Mouse (Mus musculus) v-Abl transformed pro-B cells (cell line): Measurements from ENCODE around the gene Gm17364.
"Not testable (repeated sequence)": the region's sequence is repeated elsewhere in the genome, so short reads cannot be mapped to it uniquely, and the experiment has no call there.

ENCODE experiments used
- in situ Hi-C, 2 experiments: fragments of 400-800 bp; cut with MboI; formaldehyde crosslinking; loops; one replicate each; pipeline ENCODE4 v1.15.1; 2025; ENCODE audit not compliant: unreplicated experiment in 2 of 2

Gene Gm17364

GRCm38 (mm10) chr13:41273927-41274650 lies at the start of gene Gm17364:
TSS of gene Gm17364 (minus strand) at chr13:41273977.
- in situ Hi-C loops: no loop called here

GRCm38 (mm10) chr13:41321433-41321832 lies 47.7 kb upstream of the Gm17364 start:
- in situ Hi-C loops: no loop called here

- in situ Hi-C loops: no loop called here
These were observed 47.0 kb upstream of the Gm17364 start for GRCm38 (mm10) chr13:41320749-41321148.

GRCm38 (mm10) chr13:41302716-41303115 lies 28.9 kb upstream of the Gm17364 start:
- in situ Hi-C loops: loop anchor here (5.0 to 10.0 kb wide), 3 partner anchors 152 to 262 kb away; no protein-coding TSS in a partner anchor

- in situ Hi-C loops: loop anchor here (5.0 to 10.0 kb wide), 3 partner anchors 155 to 265 kb away; no protein-coding TSS in a partner anchor
These were observed 26.3 kb upstream of the Gm17364 start for GRCm38 (mm10) chr13:41300037-41300436.

- in situ Hi-C loops: no loop called here
These were observed 25.2 kb upstream of the Gm17364 start for GRCm38 (mm10) chr13:41298996-41299395.

GRCm38 (mm10) chr13:41298533-41298932 lies 24.8 kb upstream of the Gm17364 start:
- in situ Hi-C loops: no loop called here

GRCm38 (mm10) chr13:41296396-41296795 lies 22.6 kb upstream of the Gm17364 start:
- in situ Hi-C loops: no loop called here

GRCm38 (mm10) chr13:41295886-41296285 lies 22.1 kb upstream of the Gm17364 start:
- in situ Hi-C loops: no loop called here

GRCm38 (mm10) chr13:41293595-41293994 lies 19.8 kb upstream of the Gm17364 start:
- in situ Hi-C loops: no loop called here

- in situ Hi-C loops: no loop called here
These were observed 17.7 kb upstream of the Gm17364 start for GRCm38 (mm10) chr13:41291466-41291974.

GRCm38 (mm10) chr13:41286285-41286684 lies 12.5 kb upstream of the Gm17364 start:
- in situ Hi-C loops: no loop called here

GRCm38 (mm10) chr13:41285448-41285847 lies 11.7 kb upstream of the Gm17364 start:
- in situ Hi-C loops: no loop called here

GRCm38 (mm10) chr13:41283256-41283655 lies 9.5 kb upstream of the Gm17364 start:
- in situ Hi-C loops: loop anchor here (5.0 kb wide), 2 partner anchors 289 to 354 kb away; no protein-coding TSS in a partner anchor

- in situ Hi-C loops: loop anchor here (5.0 kb wide), 2 partner anchors 292 to 357 kb away; no protein-coding TSS in a partner anchor
These were observed 6.9 kb upstream of the Gm17364 start for GRCm38 (mm10) chr13:41280696-41281095.

- in situ Hi-C loops: no loop called here
These were observed 5.9 kb downstream of the Gm17364 start for GRCm38 (mm10) chr13:41267827-41268408.

GRCm38 (mm10) chr13:41263304-41264006 lies 10.3 kb downstream of the Gm17364 start:
- in situ Hi-C loops: no loop called here

- in situ Hi-C loops: not testable (repeated sequence)
These were observed 12.2 kb downstream of the Gm17364 start for GRCm38 (mm10) chr13:41261617-41262016.

GRCm38 (mm10) chr13:41257851-41258250 lies 15.9 kb downstream of the Gm17364 start:
- in situ Hi-C loops: no loop called here

GRCm38 (mm10) chr13:41256962-41257361 lies 16.8 kb downstream of the Gm17364 start:
- in situ Hi-C loops: no loop called here

- in situ Hi-C loops: no loop called here
These were observed 17.7 kb downstream of the Gm17364 start for GRCm38 (mm10) chr13:41256126-41256525.
